Mouse (Mus musculus): ENCODE data around the gene Nfib. TPM values are rescaled to one million over a fixed set of nuclear protein-coding genes. Genes with fewer than 3 reads are reported as not detected.
A peak's percentile ranks its signal among the peaks of the same experiment; 100 is the strongest.

Nfib gene
- polyA plus RNA-seq, 1 experiment from 2014 or later, result 52.1 TPM

- 33% methylated on average over 6 of the region's 6 CpGs for WGBS
- H3K9ac ChIP-seq (replicated peaks; ENCODE audit: low read depth), result no peak overlapping the region
- peak overlapping the region; percentile 28; the same call in 1 of the 2 replicates for H3K4me2 ChIP-seq (replicated peaks; ENCODE audit: low read depth, low read length)
- ATAC-seq (0 out of 2 replicates have a peak, but pooled peaks have one; percentile 11), DNase-seq (ENCODE audit: low spot score) (no peak)
- H3K27me3 ChIP-seq (replicated peaks; ENCODE audit: insufficient read depth, low read length), result no peaks in the 10 kb centered on the region
- no peak overlapping the region for H3K4me3 ChIP-seq (ENCODE audit: low read depth, low read length)
- no peaks in the 10 kb centered on the region for H3K36me3 ChIP-seq (ENCODE audit: insufficient read depth, low read length)
- H3K27ac ChIP-seq (ENCODE audit: low read length), result peak overlapping the region; percentile 79
- peaks cover 55% of the 10 kb centered on the region for H3K4me1 ChIP-seq (ENCODE audit: insufficient read depth, low read depth, low read length)
- no peaks in the 10 kb centered on the region for H3K9me3 ChIP-seq (ENCODE audit: low read length)
- TF ChIP-seq EP300 (IDR thresholded peaks at IDR 0.05) (no peak), CTCF (IDR thresholded peaks at IDR 0.05) (no peak)
Observed at GRCm38 (mm10) chr4:82466144-82466543, 239.4 kb downstream of the Nfib start.

- Histone ChIP-seq H3K4me3 (ENCODE audit: low read depth, low read length) (no peak overlapping the region), H3K36me3 (ENCODE audit: insufficient read depth, low read length) (no peaks in the 10 kb centered on the region), H3K4me2 (replicated peaks; ENCODE audit: low read depth, low read length) (no peak overlapping the region), H3K27ac (ENCODE audit: low read length) (peak overlapping the region; percentile 23; the same call in 1 of the 2 replicates), H3K27me3 (replicated peaks; ENCODE audit: insufficient read depth, low read length) (no peaks in the 10 kb centered on the region), H3K9ac (replicated peaks; ENCODE audit: low read depth) (no peak overlapping the region), H3K9me3 (ENCODE audit: low read length) (no peaks in the 10 kb centered on the region), H3K4me1 (ENCODE audit: insufficient read depth, low read depth, low read length) (peaks cover 38% of the 10 kb centered on the region)
- peak; percentile 63 for DNase-seq (ENCODE audit: low spot score)
- 34% methylated on average over 8 of the region's 8 CpGs for WGBS
- TF ChIP-seq EP300 (IDR thresholded peaks at IDR 0.05) (peak; percentile 64), CTCF (IDR thresholded peaks at IDR 0.05) (no peak)
- ATAC-seq, result peak; percentile 47
Observed at GRCm38 (mm10) chr4:82464051-82464632, 241.4 kb downstream of the Nfib start.

- no peak for DNase-seq (ENCODE audit: low spot score)
- 65% methylated on average over 7 of the region's 7 CpGs for WGBS
- no peak overlapping the region for H3K4me2 ChIP-seq (replicated peaks; ENCODE audit: low read depth, low read length)
- H3K9me3 ChIP-seq (ENCODE audit: low read length), result no peaks in the 10 kb centered on the region
- H3K27ac ChIP-seq (ENCODE audit: low read length), result no peak overlapping the region
- no peak overlapping the region for H3K4me3 ChIP-seq (ENCODE audit: low read depth, low read length)
- peaks cover 44% of the 10 kb centered on the region for H3K4me1 ChIP-seq (ENCODE audit: insufficient read depth, low read depth, low read length)
- no peaks in the 10 kb centered on the region for H3K27me3 ChIP-seq (replicated peaks; ENCODE audit: insufficient read depth, low read length)
- ATAC-seq, result no peak
- no peak overlapping the region for H3K9ac ChIP-seq (replicated peaks; ENCODE audit: low read depth)
- no peaks in the 10 kb centered on the region for H3K36me3 ChIP-seq (ENCODE audit: insufficient read depth, low read length)
- no peak for TF ChIP-seq CTCF (IDR thresholded peaks at IDR 0.05)
- no peak for TF ChIP-seq EP300 (IDR thresholded peaks at IDR 0.05)
Observed at GRCm38 (mm10) chr4:82463189-82463715, 242.3 kb downstream of the Nfib start.

- TF ChIP-seq EP300 (IDR thresholded peaks at IDR 0.05) (no peak), CTCF (IDR thresholded peaks at IDR 0.05) (no peak)
- Histone ChIP-seq H3K27ac (ENCODE audit: low read length) (no peak overlapping the region), H3K9ac (replicated peaks; ENCODE audit: low read depth) (no peak overlapping the region), H3K4me2 (replicated peaks; ENCODE audit: low read depth, low read length) (no peak overlapping the region), H3K4me3 (ENCODE audit: low read depth, low read length) (no peak overlapping the region), H3K9me3 (ENCODE audit: low read length) (no peaks in the 10 kb centered on the region), H3K4me1 (ENCODE audit: insufficient read depth, low read depth, low read length) (peaks cover 43% of the 10 kb centered on the region; the same call in 1 of the 2 replicates), H3K36me3 (ENCODE audit: insufficient read depth, low read length) (no peaks in the 10 kb centered on the region), H3K27me3 (replicated peaks; ENCODE audit: insufficient read depth, low read length) (no peaks in the 10 kb centered on the region)
- ATAC-seq, result no peak
- 55% methylated on average over 2 of the region's 2 CpGs for WGBS
- DNase-seq (ENCODE audit: low spot score), result no peak
Observed at GRCm38 (mm10) chr4:82461676-82462075, 243.9 kb downstream of the Nfib start.

- ATAC-seq (no peak), DNase-seq (ENCODE audit: low spot score) (no peak)
- H3K36me3 ChIP-seq (ENCODE audit: insufficient read depth, low read length), result no peaks in the 10 kb centered on the region
- no peak overlapping the region for H3K4me3 ChIP-seq (ENCODE audit: low read depth, low read length)
- H3K4me1 ChIP-seq (ENCODE audit: insufficient read depth, low read depth, low read length), result peaks cover 22% of the 10 kb centered on the region; the same call in 1 of the 2 replicates
- no peak overlapping the region for H3K4me2 ChIP-seq (replicated peaks; ENCODE audit: low read depth, low read length)
- no peak overlapping the region; the same call in 1 of the 2 replicates for H3K27ac ChIP-seq (ENCODE audit: low read length)
- TF ChIP-seq EP300 (IDR thresholded peaks at IDR 0.05) (no peak), CTCF (IDR thresholded peaks at IDR 0.05) (no peak)
- 86% methylated on average over 10 of the region's 10 CpGs for WGBS
- no peaks in the 10 kb centered on the region for H3K9me3 ChIP-seq (ENCODE audit: low read length)
- no peaks in the 10 kb centered on the region for H3K27me3 ChIP-seq (replicated peaks; ENCODE audit: insufficient read depth, low read length)
- no peak overlapping the region for H3K9ac ChIP-seq (replicated peaks; ENCODE audit: low read depth)
Observed at GRCm38 (mm10) chr4:82458895-82459294, 246.7 kb downstream of the Nfib start.

- Histone ChIP-seq H3K4me1 (ENCODE audit: insufficient read depth, low read depth, low read length) (peaks cover 33% of the 10 kb centered on the region; the same call in 1 of the 2 replicates), H3K4me2 (replicated peaks; ENCODE audit: low read depth, low read length) (no peak overlapping the region), H3K4me3 (ENCODE audit: low read depth, low read length) (no peak overlapping the region), H3K27ac (ENCODE audit: low read length) (no peak overlapping the region), H3K27me3 (replicated peaks; ENCODE audit: insufficient read depth, low read length) (no peaks in the 10 kb centered on the region), H3K9me3 (ENCODE audit: low read length) (no peaks in the 10 kb centered on the region), H3K36me3 (ENCODE audit: insufficient read depth, low read length) (no peaks in the 10 kb centered on the region), H3K9ac (replicated peaks; ENCODE audit: low read depth) (no peak overlapping the region)
- no peak; the same call in 1 of the 2 replicates for ATAC-seq
- TF ChIP-seq CTCF (IDR thresholded peaks at IDR 0.05) (no peak), EP300 (IDR thresholded peaks at IDR 0.05) (no peak)
- no peak for DNase-seq (ENCODE audit: low spot score)
- 76% methylated on average over 5 of the region's 5 CpGs for WGBS
Observed at GRCm38 (mm10) chr4:82456908-82457307, 248.6 kb downstream of the Nfib start.

Measured in lung, postnatal 0 days (tissue).